Mouse (Mus musculus) cortical plate, adult 2 months (tissue): ENCODE results near the gene Btrc.

Source experiments
- CTCF ChIP-seq: fragments of 200-500 bp; IDR thresholded peaks from 2 replicates; pipeline ENCODE4 v1.5.1; 2011; ENCODE audit warnings: mild to moderate bottlenecking, control low read depth, low read length; ENCODE audit not compliant: insufficient read depth; ENCODE audit errors: extremely low read depth
- POLR2A ChIP-seq: fragments of 200-500 bp; IDR thresholded peaks from 2 replicates; pipeline ENCODE4 v1.6.1; 2011; ENCODE audit warnings: mild to moderate bottlenecking, low read length, control low read depth; ENCODE audit not compliant: insufficient read depth; ENCODE audit errors: extremely low read depth

DNA sequence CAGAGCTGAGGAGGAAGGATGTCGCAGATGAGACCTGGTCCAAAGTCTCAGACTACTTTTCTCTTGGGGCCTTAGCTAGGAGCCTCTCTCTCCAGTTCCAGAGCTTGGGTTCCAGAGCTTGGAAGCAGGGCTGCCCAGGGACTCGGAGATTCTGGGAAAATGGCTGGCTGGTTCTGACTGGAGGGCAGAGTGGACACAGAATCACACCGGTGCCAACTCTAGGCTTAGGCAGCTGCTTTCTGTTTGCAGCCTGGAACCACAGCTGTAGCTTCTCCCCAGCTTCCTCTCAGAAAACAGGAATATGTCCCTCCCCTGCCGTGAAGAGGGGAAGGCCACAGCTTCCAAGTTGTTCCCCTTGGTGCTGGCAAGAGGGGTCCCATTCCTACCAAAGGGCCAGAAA, 186.4 kb downstream of the Btrc start:
- TF ChIP-seq POLR2A (no peak), CTCF (no peak)
